Mouse (Mus musculus): ENCODE measurements around the gene Slc7a5. TPM values are rescaled to one million over a fixed set of nuclear protein-coding genes. Genes with fewer than 3 reads are reported as not detected.
A peak's percentile ranks its signal among the peaks of the same experiment; 100 is the strongest.

Gene Slc7a5
- polyA plus RNA-seq, 1 experiment from 2014 or later = 32.2 TPM

GRCm38 (mm10) chr8:121849303-121849702 lies 58.2 kb downstream of the Slc7a5 start:
- no peaks in the 10 kb centered on the region for H3K9me3 ChIP-seq (replicated peaks)
- H3K27ac ChIP-seq = no peak overlapping the region
- DNase-seq (no peak), ATAC-seq (ENCODE audit: low read depth) (no peak)
- H3K4me2 ChIP-seq = no peak overlapping the region
- peaks cover 37% of the 10 kb centered on the region for H3K4me1 ChIP-seq (replicated peaks)
- no peak overlapping the region for H3K4me3 ChIP-seq (replicated peaks)
- WGBS (ENCODE audit: insufficient replicate concordance) = 64% methylated on average over 9 of the region's 9 CpGs
- peaks cover under 1% of the 10 kb centered on the region; the same call in 1 of the 2 replicates for H3K36me3 ChIP-seq
- H3K9ac ChIP-seq = no peak overlapping the region
- H3K27me3 ChIP-seq = no peaks in the 10 kb centered on the region

GRCm38 (mm10) chr8:121848495-121848894 lies 59.0 kb downstream of the Slc7a5 start:
- 37% methylated on average over 10 of the region's 10 CpGs for WGBS (ENCODE audit: insufficient replicate concordance)
- H3K27ac ChIP-seq = no peak overlapping the region

GRCm38 (mm10) chr8:121847987-121848386 lies 59.5 kb downstream of the Slc7a5 start:
- H3K4me3 ChIP-seq (replicated peaks) = no peak overlapping the region
- H3K9me3 ChIP-seq (replicated peaks) = no peaks in the 10 kb centered on the region
- no peak overlapping the region for H3K27ac ChIP-seq
- H3K4me1 ChIP-seq (replicated peaks) = peaks cover 33% of the 10 kb centered on the region
- DNase-seq (no peak), ATAC-seq (ENCODE audit: low read depth) (no peak)
- H3K36me3 ChIP-seq = peaks cover 5% of the 10 kb centered on the region; the same call in 1 of the 2 replicates
- 65% methylated on average over 6 of the region's 6 CpGs for WGBS (ENCODE audit: insufficient replicate concordance)
- no peak overlapping the region for H3K9ac ChIP-seq
- H3K4me2 ChIP-seq = no peak overlapping the region
- no peaks in the 10 kb centered on the region for H3K27me3 ChIP-seq

More at GRCm38 (mm10) chr8:121848495-121848894, 59.0 kb downstream of the Slc7a5 start:
- H3K9me3 ChIP-seq (replicated peaks) = no peaks in the 10 kb centered on the region
- ATAC-seq (ENCODE audit: low read depth) (no peak), DNase-seq (no peak)
- no peak overlapping the region for H3K9ac ChIP-seq
- no peaks in the 10 kb centered on the region for H3K27me3 ChIP-seq
- H3K4me2 ChIP-seq = no peak overlapping the region
- peaks cover 5% of the 10 kb centered on the region; the same call in 1 of the 2 replicates for H3K36me3 ChIP-seq
- H3K4me3 ChIP-seq (replicated peaks) = no peak overlapping the region
- H3K4me1 ChIP-seq (replicated peaks) = peaks cover 37% of the 10 kb centered on the region

- peaks cover 8% of the 10 kb centered on the region for H3K36me3 ChIP-seq
- DNase-seq = no peak
- no peak overlapping the region for H3K4me2 ChIP-seq
- H3K4me3 ChIP-seq (replicated peaks) = no peak overlapping the region
- no peaks in the 10 kb centered on the region for H3K27me3 ChIP-seq
- 52% methylated on average over 10 of the region's 10 CpGs for WGBS (ENCODE audit: insufficient replicate concordance)
- no peak for ATAC-seq (ENCODE audit: low read depth)
- H3K4me1 ChIP-seq (replicated peaks) = peaks cover 28% of the 10 kb centered on the region
- H3K9me3 ChIP-seq (replicated peaks) = no peaks in the 10 kb centered on the region
- no peak overlapping the region for H3K27ac ChIP-seq
- no peak overlapping the region for H3K9ac ChIP-seq
Measured at GRCm38 (mm10) chr8:121847261-121847822, 60.2 kb downstream of the Slc7a5 start.

- no peak overlapping the region for H3K4me2 ChIP-seq
- H3K9ac ChIP-seq = no peak overlapping the region
- H3K27ac ChIP-seq = no peak overlapping the region
- H3K36me3 ChIP-seq = peaks cover 13% of the 10 kb centered on the region
- no peaks in the 10 kb centered on the region for H3K9me3 ChIP-seq (replicated peaks)
- DNase-seq (no peak), ATAC-seq (ENCODE audit: low read depth) (no peak)
- H3K27me3 ChIP-seq = no peaks in the 10 kb centered on the region
- H3K4me1 ChIP-seq (replicated peaks) = peaks cover 23% of the 10 kb centered on the region
- H3K4me3 ChIP-seq (replicated peaks) = no peak overlapping the region
Measured at GRCm38 (mm10) chr8:121846815-121847214, 60.7 kb downstream of the Slc7a5 start.

GRCm38 (mm10) chr8:121844765-121845164 lies 62.7 kb downstream of the Slc7a5 start:
- no peak overlapping the region for H3K27ac ChIP-seq
- ATAC-seq (ENCODE audit: low read depth) (no peak), DNase-seq (no peak)
- no peak overlapping the region for H3K4me2 ChIP-seq
- WGBS (ENCODE audit: insufficient replicate concordance) = 50% methylated on average over 7 of the region's 7 CpGs
- H3K9me3 ChIP-seq (replicated peaks) = no peaks in the 10 kb centered on the region
- H3K27me3 ChIP-seq = no peaks in the 10 kb centered on the region
- peaks cover 21% of the 10 kb centered on the region for H3K36me3 ChIP-seq
- no peak overlapping the region for H3K9ac ChIP-seq
- no peak overlapping the region for H3K4me3 ChIP-seq (replicated peaks)
- H3K4me1 ChIP-seq (replicated peaks) = peaks cover 4% of the 10 kb centered on the region

- Histone ChIP-seq H3K27me3 (no peaks in the 10 kb centered on the region), H3K4me2 (no peak overlapping the region), H3K9me3 (replicated peaks) (no peaks in the 10 kb centered on the region), H3K4me1 (replicated peaks) (no peaks in the 10 kb centered on the region), H3K27ac (no peak overlapping the region), H3K36me3 (peaks cover 21% of the 10 kb centered on the region), H3K4me3 (replicated peaks) (no peak overlapping the region), H3K9ac (no peak overlapping the region)
- 67% methylated on average over 3 of the region's 3 CpGs for WGBS (ENCODE audit: insufficient replicate concordance)
- DNase-seq = no peak
- no peak for ATAC-seq (ENCODE audit: low read depth)
Measured at GRCm38 (mm10) chr8:121843184-121843733, 64.2 kb downstream of the Slc7a5 start.

- DNase-seq = no peak
- no peak overlapping the region for H3K4me3 ChIP-seq (replicated peaks)
- no peak overlapping the region for H3K27ac ChIP-seq
- H3K4me2 ChIP-seq = no peak overlapping the region
- peaks cover 21% of the 10 kb centered on the region for H3K36me3 ChIP-seq
- no peak overlapping the region for H3K9ac ChIP-seq
- WGBS (ENCODE audit: insufficient replicate concordance) = 77% methylated on average over 8 of the region's 8 CpGs
- no peaks in the 10 kb centered on the region for H3K9me3 ChIP-seq (replicated peaks)
- no peaks in the 10 kb centered on the region for H3K4me1 ChIP-seq (replicated peaks)
- no peaks in the 10 kb centered on the region for H3K27me3 ChIP-seq
- no peak for ATAC-seq (ENCODE audit: low read depth)
Measured at GRCm38 (mm10) chr8:121842064-121842955, 65.2 kb downstream of the Slc7a5 start.

GRCm38 (mm10) chr8:121841242-121841641 lies 66.3 kb downstream of the Slc7a5 start:
- WGBS (ENCODE audit: insufficient replicate concordance) = 34% methylated on average over 8 of the region's 8 CpGs
- H3K27ac ChIP-seq = no peak overlapping the region
- H3K36me3 ChIP-seq = peaks cover 21% of the 10 kb centered on the region
- ATAC-seq (ENCODE audit: low read depth) (peak; percentile 53; the same call in 1 of the 2 replicates), DNase-seq (peak; percentile 54)
- no peaks in the 10 kb centered on the region for H3K9me3 ChIP-seq (replicated peaks)
- H3K9ac ChIP-seq = no peak overlapping the region
- no peaks in the 10 kb centered on the region for H3K4me1 ChIP-seq (replicated peaks)
- no peaks in the 10 kb centered on the region for H3K27me3 ChIP-seq
- no peak overlapping the region for H3K4me3 ChIP-seq (replicated peaks)
- H3K4me2 ChIP-seq = no peak overlapping the region

- DNase-seq (peak; percentile 32), ATAC-seq (ENCODE audit: low read depth) (peak; percentile 42; the same call in 1 of the 2 replicates)
- 12% methylated on average over 6 of the region's 6 CpGs for WGBS (ENCODE audit: insufficient replicate concordance)
- Histone ChIP-seq H3K36me3 (no peaks in the 10 kb centered on the region), H3K27ac (no peak overlapping the region), H3K27me3 (peaks cover 2% of the 10 kb centered on the region; the same call in 1 of the 2 replicates), H3K9ac (no peak overlapping the region), H3K4me1 (replicated peaks) (peaks cover 20% of the 10 kb centered on the region), H3K4me3 (replicated peaks) (no peak overlapping the region), H3K9me3 (replicated peaks) (no peaks in the 10 kb centered on the region), H3K4me2 (0 out of 2 replicates have a peak overlapping the region, but pooled peaks have one; percentile 30)
Measured at GRCm38 (mm10) chr8:121832503-121832902, 75.0 kb downstream of the Slc7a5 start.

GRCm38 (mm10) chr8:121832061-121832460 lies 75.4 kb downstream of the Slc7a5 start:
- no peak for DNase-seq
- WGBS (ENCODE audit: insufficient replicate concordance) = 68% methylated on average over 2 of the region's 2 CpGs
- no peak overlapping the region for H3K4me3 ChIP-seq (replicated peaks)
- ATAC-seq (ENCODE audit: low read depth) = no peak
- H3K36me3 ChIP-seq = no peaks in the 10 kb centered on the region
- peaks cover 2% of the 10 kb centered on the region; the same call in 1 of the 2 replicates for H3K27me3 ChIP-seq
- H3K4me1 ChIP-seq (replicated peaks) = peaks cover 20% of the 10 kb centered on the region
- no peaks in the 10 kb centered on the region for H3K9me3 ChIP-seq (replicated peaks)
- no peak overlapping the region for H3K27ac ChIP-seq
- 0 out of 2 replicates have a peak overlapping the region, but pooled peaks have one; percentile 12 for H3K4me2 ChIP-seq
- no peak overlapping the region for H3K9ac ChIP-seq

Measured in liver, embryonic 13.5 days (tissue).